ENCODE assay signal across 9 mouse cellular contexts in the genomic region with DNA sequence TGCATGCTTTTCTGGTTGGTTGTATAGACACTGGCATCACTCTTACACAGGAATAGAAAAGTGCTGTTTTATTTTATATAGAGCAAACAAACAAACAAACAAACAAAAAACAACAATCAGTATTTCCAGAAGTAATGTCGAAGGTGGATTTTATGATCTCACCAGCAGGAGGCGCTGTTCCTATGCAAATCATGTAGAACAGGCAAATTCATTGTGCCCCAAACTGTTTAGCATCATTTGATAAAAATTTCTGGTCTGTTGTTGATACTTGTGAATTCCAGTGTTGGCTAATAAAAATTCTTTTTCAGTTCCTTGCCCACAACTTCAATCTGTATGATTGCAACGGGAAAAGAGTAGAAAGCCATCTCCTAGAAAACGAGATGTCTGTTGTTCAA.
A peak's percentile ranks its signal among the peaks of the same experiment; 100 is the strongest.
DNase-seq lines count a peak whose midpoint lies in the region.
"Had no signal": no experiment of that assay in that cellular context is flagged by ENCODE, and none has a peak within 500 bp of the region (broad histone marks: within the 10 kb centered on the region; RNA-seq: fewer than 3 reads in every experiment).

No protein-coding gene starts in this region.

- no peak overlapping the region for H3K4me3 ChIP-seq in heart, embryonic 10.5 days
- H3K4me3 ChIP-seq: neural tube, embryonic 12.5 days had no signal

- 0 out of 2 replicates have a peak, but pooled peaks cover 8% of the 10 kb centered on the region for H3K4me1 ChIP-seq in heart, embryonic 10.5 days
- H3K4me1 ChIP-seq: neural tube, embryonic 12.5 days had no signal

- intact Hi-C loops in left cerebral cortex, postnatal 25 days (cut with DNase I), result loop anchor here (2.0 to 5.0 kb wide), 3 partner anchors 157 to 808 kb away; a partner anchor contains a TSS

- H3K9me3 ChIP-seq in heart, embryonic 10.5 days, result no peaks in the 10 kb centered on the region
- H3K9me3 ChIP-seq: neural tube, embryonic 12.5 days had no signal

- DNase-seq in heart, postnatal 4 days, result peak; percentile 28
- DNase-seq in heart, embryonic 10.5 days (ENCODE audit: low spot score), result no peak
- peak; percentile 34 for DNase-seq in right cerebral cortex, adult 18-20 months
- DNase-seq in right cerebral cortex, postnatal 36 days (ENCODE audit: low spot score in 2 of 2), result no peak
- DNase-seq in embryo, embryonic 11 days, result peak; percentile 58
- peak; percentile 42 to 55 for DNase-seq in left cerebral cortex, postnatal 25 days (ENCODE audit: low spot score in 2 of 2)
- peak; percentile 6 for DNase-seq in testis, postnatal 14 days (ENCODE audit: low spot score)
- DNase-seq in ovary, postnatal 10 days (ENCODE audit: low spot score), result no peak

- no peaks in the 10 kb centered on the region for H3K36me3 ChIP-seq in heart, embryonic 10.5 days
- H3K36me3 ChIP-seq: neural tube, embryonic 12.5 days had no signal

- WGBS in heart, embryonic 10.5 days, result 52% methylated on average over 4 of the region's 4 CpGs

- H3K27me3 ChIP-seq in heart, embryonic 10.5 days (ENCODE audit: insufficient read depth, poor library complexity, severe bottlenecking), result no peaks in the 10 kb centered on the region
- H3K27me3 ChIP-seq: neural tube, embryonic 12.5 days had no signal

- H3K27ac ChIP-seq in heart, embryonic 10.5 days, result no peak overlapping the region
- H3K27ac ChIP-seq: neural tube, embryonic 12.5 days had no signal

Comparison
In these comparisons a context has a peak if more than half of its experiments do, and no peak if none do; other contexts are left out.
1. DNase-seq: peak in heart, postnatal 4 days (single experiment), right cerebral cortex, adult 18-20 months (single experiment), embryo, embryonic 11 days (single experiment), left cerebral cortex, postnatal 25 days (2 of 2) and testis, postnatal 14 days (single experiment); none in heart, embryonic 10.5 days (single experiment), right cerebral cortex, postnatal 36 days (0 of 2) and ovary, postnatal 10 days (single experiment).